Mouse (Mus musculus) thymus, postnatal 0 days (tissue): Measurements from ENCODE around the gene Acin1. TPM values are rescaled to one million over a fixed set of nuclear protein-coding genes. Genes with fewer than 3 reads are reported as not detected.
"Not testable (repeated sequence)": the region's sequence is repeated elsewhere in the genome, so short reads cannot be mapped to it uniquely, and the experiment has no call there.

Experiments used
- DNase-seq: peaks from one replicate; pipeline ENCODE4 v3.0.0-alpha.2; 2015; ENCODE audit warnings: low spot score
- polyA plus RNA-seq: library from polyadenylated mRNA; unstranded; fragments of >200 nt; fragmentation: Nextera tagmentation; extraction: Ambion mirVana; gene quantifications from 2 replicates; pipeline ENCODE4 v1.2.1, GENCODE M21; 2015

Acin1 gene
- polyA plus RNA-seq, 1 experiment from 2014 or later = 173 TPM

GRCm38 (mm10) chr14:54643011-54643410 lies 43.7 kb downstream of the Acin1 start:
- DNase-seq = no peak

DNA sequence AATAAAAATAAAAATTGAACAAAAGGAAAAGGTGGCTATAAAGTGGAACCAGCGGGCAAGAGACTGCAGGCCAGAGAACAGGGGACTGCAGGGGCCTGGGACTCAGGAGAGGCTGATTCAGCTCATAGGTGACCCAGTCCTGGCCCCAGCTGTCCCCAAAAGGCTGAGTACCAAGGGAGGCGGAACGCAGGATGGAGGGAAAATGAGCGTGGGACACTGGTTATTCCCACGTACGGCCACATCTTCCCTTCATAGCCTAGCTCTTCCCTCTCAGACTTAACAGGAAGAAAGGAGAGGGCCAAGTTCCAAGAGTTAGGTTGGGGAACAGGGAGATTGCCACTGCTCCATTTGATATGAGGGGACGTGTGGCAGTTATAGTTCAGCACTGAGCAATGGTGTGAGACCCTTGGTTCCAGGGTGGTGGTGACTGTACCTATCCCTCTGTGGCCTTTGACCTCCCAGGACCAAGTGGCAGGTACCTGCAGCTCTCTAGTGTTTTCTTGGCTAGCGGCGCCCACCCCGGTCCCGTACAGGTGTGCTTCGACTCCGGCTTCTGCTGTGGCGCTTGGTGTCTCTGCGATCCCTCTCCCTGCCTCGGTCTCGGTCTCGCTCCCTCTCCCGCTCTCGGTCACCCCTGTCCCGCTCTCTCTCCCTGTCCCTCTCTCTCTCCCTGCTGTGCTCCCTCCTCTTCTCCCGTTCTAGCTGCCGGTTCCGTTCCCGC lies 44.3 kb downstream of the Acin1 start:
- no peak for DNase-seq

- peak; percentile 91 for DNase-seq
These were observed 45.3 kb downstream of the Acin1 start, which contains the start of gene Cdh24 for GRCm38 (mm10) chr14:54641305-54641969. Gene Cdh24 (minus strand): TSS chr14:54641364.

DNA sequence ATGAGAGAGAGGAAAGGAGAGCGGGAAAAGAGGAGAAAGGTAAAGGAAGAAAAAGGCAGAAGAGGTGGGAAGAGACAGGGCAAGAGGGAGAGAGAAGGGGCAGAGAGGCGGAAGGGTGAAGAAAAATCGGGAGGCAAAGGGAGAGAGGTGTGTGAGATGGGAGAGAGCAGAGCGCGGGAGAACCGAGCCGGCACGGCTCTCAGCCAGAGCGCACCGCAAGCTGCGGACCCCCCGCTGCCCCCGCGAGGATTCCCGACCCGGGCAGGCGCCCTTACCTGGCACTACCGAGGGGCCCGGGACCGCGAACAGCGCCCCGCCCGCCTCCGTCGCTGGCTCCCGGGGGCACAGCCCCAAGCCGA lies 45.8 kb downstream of the Acin1 start, which contains the start of gene Gm17606:
Gene Gm17606 (plus strand): TSS at position 7 of the 359 bp plus-strand sequence.
- DNase-seq = no peak

DNA sequence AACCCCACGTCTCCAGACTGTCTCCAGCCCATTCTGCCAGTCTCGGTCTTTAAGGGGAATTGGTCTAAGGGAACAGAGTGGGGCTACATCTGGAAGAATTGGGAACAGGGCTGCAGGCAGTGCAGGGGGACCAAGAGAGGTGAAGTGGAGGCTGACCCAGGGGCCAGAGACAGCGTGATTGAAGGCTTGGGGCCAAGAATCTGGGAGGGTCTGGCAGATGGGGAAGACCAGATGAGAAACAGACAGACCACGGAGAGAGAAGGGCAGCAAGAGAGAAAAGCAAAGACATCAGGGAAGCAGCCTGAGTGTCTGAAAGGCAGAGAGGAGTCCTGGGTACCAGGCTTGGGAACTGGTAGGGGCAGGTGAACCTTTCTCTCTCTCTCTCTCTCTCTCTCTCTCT lies 46.6 kb downstream of the Acin1 start:
- no peak for DNase-seq

- DNase-seq = peak; percentile 13
These were observed 48.5 kb downstream of the Acin1 start for GRCm38 (mm10) chr14:54638210-54638609.

- peak; percentile 55 for DNase-seq
These were observed 49.8 kb downstream of the Acin1 start for GRCm38 (mm10) chr14:54636954-54637353.

DNA sequence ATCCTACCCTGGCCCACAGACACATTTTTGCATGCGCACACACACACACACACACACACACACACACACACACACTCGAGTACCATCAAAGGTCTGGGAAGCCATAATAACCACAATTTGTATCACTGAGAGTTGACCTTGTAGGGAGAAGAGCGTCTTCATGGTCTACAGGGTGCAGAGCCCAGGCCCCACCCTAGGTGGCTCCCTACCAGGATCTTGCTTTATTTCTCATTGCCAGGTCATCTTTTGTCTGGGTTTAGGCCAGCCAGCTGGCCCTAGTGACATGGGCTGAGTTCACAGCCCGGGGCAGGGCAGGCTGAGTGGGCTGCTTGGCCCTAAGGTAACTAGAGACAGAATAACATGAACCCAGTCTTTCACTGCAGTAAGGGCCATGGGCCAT lies 52.5 kb downstream of the Acin1 start:
- no peak for DNase-seq

DNA sequence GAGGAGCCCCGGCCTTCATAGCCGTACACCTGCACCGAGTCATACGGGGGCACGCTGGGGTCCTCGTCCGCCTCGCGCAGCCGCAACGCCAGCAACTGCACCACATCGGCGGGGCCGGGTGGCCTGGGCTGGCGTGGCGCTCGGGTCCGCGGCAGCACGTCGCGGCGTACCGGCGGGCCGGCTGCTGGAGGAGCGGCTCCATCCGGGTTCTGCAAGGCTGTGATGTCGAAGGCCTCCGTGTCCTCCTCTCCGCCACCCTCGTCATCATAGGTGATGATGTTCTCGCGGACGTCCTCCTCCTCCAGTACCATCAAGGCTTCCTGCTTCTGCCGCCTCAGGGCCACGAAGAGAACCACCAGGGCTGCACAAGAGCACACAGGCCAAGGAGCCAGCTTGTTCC lies 54.5 kb downstream of the Acin1 start:
- no peak for DNase-seq

DNA sequence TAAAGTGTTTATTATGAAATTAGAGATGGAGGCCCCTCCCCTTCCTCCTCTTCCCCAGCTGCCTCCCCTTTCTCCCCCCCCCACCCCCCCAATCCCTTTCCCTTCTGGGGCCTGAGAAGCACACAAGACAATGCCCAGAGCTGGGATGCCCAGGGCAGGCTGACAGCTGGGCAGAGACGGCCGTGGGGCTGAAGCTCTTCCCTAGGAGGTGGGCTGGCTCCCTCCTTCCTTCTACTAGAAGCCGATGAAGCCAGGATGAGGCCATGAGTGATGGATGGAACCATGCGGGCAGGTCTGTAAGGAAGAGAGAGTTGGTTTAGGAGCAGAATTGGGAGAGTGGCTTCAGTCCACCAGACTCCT lies 55.5 kb downstream of the Acin1 start:
- DNase-seq = no peak

- no peak for DNase-seq
These were observed 56.0 kb downstream of the Acin1 start for GRCm38 (mm10) chr14:54630583-54631239.

DNA sequence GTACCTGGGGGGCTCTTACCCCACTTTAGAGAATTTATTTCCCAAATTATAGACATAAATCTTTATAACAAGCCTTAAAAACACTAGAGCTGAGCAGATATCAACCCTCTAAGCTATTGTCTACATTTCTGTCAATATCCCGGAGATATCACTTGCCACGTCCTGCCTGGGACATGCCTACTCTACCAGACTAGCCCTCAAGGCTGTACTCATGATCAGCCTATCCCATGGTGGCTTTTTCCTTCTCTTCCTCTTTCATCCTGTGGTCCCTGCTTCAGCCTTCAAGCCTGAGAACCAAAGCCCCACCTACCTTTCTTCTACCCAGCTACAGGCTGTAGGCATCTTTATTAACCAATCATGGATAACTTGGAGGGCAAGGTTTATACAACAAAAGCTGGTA lies 56.9 kb downstream of the Acin1 start:
- no peak for DNase-seq

GRCm38 (mm10) chr14:54628103-54628502 lies 58.6 kb downstream of the Acin1 start:
- no peak for DNase-seq

DNA sequence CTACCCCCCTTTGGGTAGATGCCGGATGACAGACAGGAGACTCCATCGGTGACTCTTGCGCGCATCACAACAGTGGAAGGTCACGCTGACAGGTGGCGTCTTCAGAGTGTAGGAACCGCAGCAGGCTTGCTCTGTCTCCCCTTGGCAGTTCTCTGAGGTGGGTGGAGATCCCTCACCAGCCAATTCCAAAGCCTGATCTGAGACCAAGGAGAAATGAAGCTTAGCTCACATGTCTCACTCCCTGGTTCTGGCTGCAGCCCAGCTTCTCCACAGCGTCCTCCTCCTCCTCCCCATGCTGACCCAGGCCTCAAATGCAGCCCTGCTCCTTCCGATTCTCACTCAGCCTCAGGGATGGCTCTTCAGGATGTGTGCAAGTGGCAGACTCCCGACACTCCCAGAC lies 61.8 kb downstream of the Acin1 start:
- no peak for DNase-seq

DNA sequence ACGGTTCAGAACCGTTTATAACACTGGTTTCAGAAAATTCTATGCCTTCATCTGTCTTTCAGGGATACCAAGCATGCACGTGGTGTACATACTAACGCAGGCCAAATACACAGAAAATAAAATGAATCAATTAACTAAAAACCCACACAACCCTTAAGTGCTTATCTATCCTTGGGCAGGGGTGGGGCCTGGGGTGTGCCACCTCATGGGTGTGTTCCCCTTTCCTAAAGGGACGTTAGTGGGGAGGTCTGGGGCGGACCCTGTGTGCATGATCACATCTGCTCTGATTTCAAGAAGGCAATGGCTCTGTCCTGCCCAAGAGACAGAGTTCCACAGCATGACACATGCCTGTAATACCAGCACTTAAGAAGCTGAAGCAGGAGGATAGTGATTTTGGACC lies 63.4 kb downstream of the Acin1 start:
- DNase-seq = no peak

DNA sequence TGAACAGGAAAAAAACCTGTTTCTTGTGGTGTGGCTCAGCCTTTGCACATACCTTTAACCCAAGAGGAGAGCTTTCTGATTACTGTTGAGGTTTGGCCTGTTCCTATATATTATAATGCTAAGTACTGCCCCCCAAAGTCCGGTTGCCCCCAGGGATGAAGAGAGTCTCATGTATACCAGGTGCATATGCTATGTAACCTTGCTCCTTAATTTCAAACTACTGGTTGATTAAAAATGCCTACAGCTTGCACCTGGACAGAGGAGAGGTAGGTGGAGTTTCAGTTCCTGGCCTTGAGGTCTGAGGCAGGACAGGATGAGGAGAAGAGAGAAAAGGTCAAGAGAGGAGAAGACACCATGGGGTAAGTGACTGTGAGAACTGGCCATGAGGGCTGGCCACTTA lies 65.6 kb downstream of the Acin1 start, which contains the start of gene Psmb11:
Gene Psmb11 (plus strand): TSS at position 301 of the 400 bp plus-strand sequence.
- DNase-seq = no peak

- peak; percentile 88 for DNase-seq
These were observed 68.8 kb downstream of the Acin1 start, which contains the start of gene Psmb5 for GRCm38 (mm10) chr14:54617897-54618365. Gene Psmb5 (minus strand): TSS chr14:54618022.

DNA sequence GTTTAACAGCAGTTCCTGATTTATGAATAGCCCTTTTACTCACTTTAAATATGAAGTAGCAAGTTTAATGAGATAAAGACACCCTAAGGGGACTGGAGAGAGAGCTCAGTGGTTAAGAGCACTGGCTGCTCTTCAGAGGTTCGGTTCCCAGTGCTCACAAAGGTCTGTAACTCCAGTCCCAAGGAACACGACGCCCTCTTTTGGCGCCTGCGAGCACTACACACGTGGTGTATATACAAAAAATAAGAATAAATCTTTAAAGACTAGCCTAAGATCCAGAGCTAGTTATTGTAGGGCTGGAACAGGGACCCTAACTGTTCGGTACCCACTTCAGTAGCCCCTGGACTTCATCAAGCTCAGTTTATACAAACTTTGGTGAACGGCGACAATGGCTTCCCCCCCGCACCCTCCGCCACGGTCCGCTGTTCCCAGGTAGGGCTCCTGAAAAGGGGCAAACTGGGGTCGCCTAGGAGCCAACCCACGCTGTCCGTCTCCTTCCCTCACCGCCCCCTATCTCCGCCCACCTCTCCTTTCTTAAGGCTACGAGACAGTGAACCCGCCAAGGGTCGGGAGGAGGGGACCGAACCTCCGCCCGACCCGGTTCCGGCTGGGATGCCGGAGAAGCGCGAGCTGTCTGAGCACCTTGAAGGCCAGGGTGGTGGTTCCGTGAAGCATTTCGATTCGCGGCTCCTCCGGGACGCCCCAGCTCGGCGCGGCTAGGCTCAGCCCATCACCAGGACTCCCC lies 69.4 kb downstream of the Acin1 start:
- peak; percentile 31 for DNase-seq

GRCm38 (mm10) chr14:54616226-54616825 lies 70.4 kb downstream of the Acin1 start:
- DNase-seq = no peak

- DNase-seq = not testable (repeated sequence)
These were observed 72.6 kb downstream of the Acin1 start for GRCm38 (mm10) chr14:54614130-54614529.

GRCm38 (mm10) chr14:54610648-54611047 lies 76.1 kb downstream of the Acin1 start:
- DNase-seq = no peak
